Mouse (Mus musculus) limb, embryonic 15.5 days (tissue): ENCODE data around the gene Abcb9. TPM values are rescaled to one million over a fixed set of nuclear protein-coding genes. Genes with fewer than 3 reads are reported as not detected.

Experiments used
- ATAC-seq: fragments of 200-750 bp; cut with Nextera tagmentation; 2 replicates; pipeline ENCODE4 v1.8.0; 2017; ENCODE audit warnings: low read depth, moderate TSS enrichment; ENCODE audit not compliant: insufficient number of reproducible peaks, low FRiP score, low TSS enrichment
- H3K27ac ChIP-seq: fragments of 300-500 bp; sonication (generic); 2 replicates; pipeline ENCODE4 v1.5.1; 2015; ENCODE audit warnings: moderate library complexity, mild to moderate bottlenecking, inconsistent platforms
- H3K27me3 ChIP-seq: fragments of 300-500 bp; sonication (generic); 2 replicates; pipeline ENCODE4 v1.6.1; 2015; ENCODE audit warnings: inconsistent platforms
- H3K36me3 ChIP-seq: fragments of 300-500 bp; sonication (generic); 2 replicates; pipeline ENCODE4 v1.6.1; 2015; ENCODE audit warnings: inconsistent platforms
- H3K4me1 ChIP-seq: fragments of 300-500 bp; sonication (generic); 2 replicates; pipeline ENCODE4 v1.6.1; 2015; ENCODE audit warnings: inconsistent platforms
- H3K4me2 ChIP-seq: fragments of 300-500 bp; sonication (generic); 2 replicates; pipeline ENCODE4 v1.6.1; 2015; ENCODE audit warnings: mild to moderate bottlenecking, inconsistent platforms
- H3K4me3 ChIP-seq: fragments of 300-500 bp; sonication (generic); 2 replicates; pipeline ENCODE4 v1.5.1; 2015; ENCODE audit warnings: mild to moderate bottlenecking, inconsistent platforms
- H3K9ac ChIP-seq: fragments of 300-500 bp; sonication (generic); 2 replicates; pipeline ENCODE4 v1.6.1; 2015; ENCODE audit warnings: inconsistent platforms
- H3K9me3 ChIP-seq: fragments of 300-500 bp; sonication (generic); 2 replicates; pipeline ENCODE4 v1.6.1; 2016; ENCODE audit warnings: inconsistent platforms
- WGBS: fragments of 180-500 bp; shearing (Covaris S2); methylation state at CpG from one replicate; pipeline ENCODE4 v1.1.7; 2015; 5-methylcytosine and 5-hydroxymethylcytosine counted together
- polyA plus RNA-seq: library from polyadenylated mRNA; unstranded; fragments of >200 nt; fragmentation: Nextera tagmentation; extraction: Ambion mirVana; gene quantifications from 2 replicates; pipeline ENCODE4 v1.2.1, GENCODE M21; 2015

Gene Abcb9
- 2.9 and 3.1 TPM in 2 replicates for polyA plus RNA-seq

DNA sequence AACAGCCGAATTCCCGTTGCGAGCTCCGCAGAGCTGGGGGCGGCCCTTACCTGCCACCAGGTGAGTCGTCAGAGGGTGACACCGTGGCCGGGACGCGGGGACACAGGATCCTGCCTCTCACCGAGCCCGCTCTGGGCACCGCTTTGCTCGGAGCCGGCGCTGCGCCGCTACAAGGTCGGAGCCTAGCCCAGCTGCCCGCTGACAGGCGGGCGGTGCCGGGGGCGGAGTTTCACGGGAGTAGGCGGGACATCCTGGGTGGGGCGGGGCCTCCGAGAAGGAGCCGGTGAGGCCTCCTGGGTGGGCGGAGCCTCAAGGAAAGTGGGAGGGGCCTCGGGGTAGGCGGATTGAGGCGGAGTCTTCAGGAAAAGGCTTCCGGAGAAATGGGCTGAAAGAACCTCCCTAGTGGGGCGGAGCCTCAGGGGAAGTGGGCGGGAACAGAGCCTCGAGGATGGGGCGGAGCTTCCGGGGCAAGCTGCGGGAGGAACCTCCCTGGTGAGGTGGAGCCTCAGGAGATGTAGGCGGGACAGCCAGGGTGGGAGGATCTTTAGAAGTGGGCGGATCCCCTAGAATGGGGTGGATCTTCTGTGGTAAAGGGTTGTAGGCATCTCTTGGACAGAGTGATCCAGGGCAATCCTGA, at the start of gene Abcb9:
Gene Abcb9, minus strand, starts transcription at position 203 of the 637 bp plus-strand sequence.
- Histone ChIP-seq H3K4me1 (peaks cover 18% of the 10 kb centered on the region), H3K9me3 (no peaks in the 10 kb centered on the region), H3K9ac (peak within 1 kb of the TSS; percentile 27), H3K4me3 (peak within 1 kb of the TSS; percentile 50), H3K27ac (no peak within 1 kb of the TSS), H3K27me3 (peaks cover 15% of the 10 kb centered on the region), H3K4me2 (peak within 1 kb of the TSS; percentile 87), H3K36me3 (no peaks in the 10 kb centered on the region)
- WGBS = 2% methylated on average over 42 of the region's 42 CpGs
- peak; percentile 60 for ATAC-seq

DNA sequence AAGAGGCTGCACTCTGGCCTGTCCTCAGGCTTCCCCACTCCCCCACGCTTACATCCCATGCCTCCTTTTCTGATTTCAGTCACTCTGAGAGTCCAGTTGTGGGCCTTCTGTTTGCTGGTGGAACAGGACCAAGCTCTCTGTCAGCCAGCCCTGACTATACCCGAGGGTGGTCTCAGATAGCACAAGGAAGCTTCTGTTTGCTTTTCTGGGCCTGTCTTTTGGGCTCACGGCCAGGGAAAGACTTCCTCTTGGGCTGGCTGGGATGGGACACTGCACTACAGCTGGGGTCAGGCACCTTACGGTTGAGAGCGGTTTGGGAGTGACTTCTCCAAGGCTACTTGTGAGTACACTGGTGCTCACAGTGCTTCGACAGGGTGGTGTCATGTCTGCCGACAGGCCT, 42.5 kb upstream of the Abcb9 start:
- 84% methylated on average over 7 of the region's 7 CpGs for WGBS
- no peak overlapping the region for H3K4me2 ChIP-seq
- no peak overlapping the region for H3K4me3 ChIP-seq
- no peak overlapping the region for H3K27ac ChIP-seq
- no peak overlapping the region for H3K9ac ChIP-seq
- H3K9me3 ChIP-seq = no peaks in the 10 kb centered on the region
- peaks cover 2% of the 10 kb centered on the region; the same call in 1 of the 2 replicates for H3K4me1 ChIP-seq
- no peaks in the 10 kb centered on the region for H3K27me3 ChIP-seq
- ATAC-seq = no peak
- peaks cover 60% of the 10 kb centered on the region for H3K36me3 ChIP-seq

DNA sequence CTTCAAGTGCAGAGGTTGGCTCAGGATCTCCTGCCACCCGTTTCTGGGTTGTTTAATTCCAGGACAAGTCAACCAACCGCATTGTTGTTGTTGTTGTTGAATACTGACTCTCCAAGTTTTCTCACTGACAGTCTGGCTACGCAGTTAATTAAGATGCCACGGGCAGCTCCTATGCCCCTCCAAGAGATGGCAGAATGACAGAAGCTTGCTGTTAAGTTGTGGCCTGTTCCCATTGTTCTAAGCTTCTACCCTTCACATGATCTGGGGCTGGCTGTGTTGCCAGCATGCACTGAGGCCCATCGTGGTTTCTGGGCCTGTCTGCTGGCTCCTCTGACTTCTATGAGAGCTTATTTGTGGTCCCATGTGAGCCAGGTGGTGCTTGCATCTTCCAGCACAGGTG, 38.7 kb upstream of the Abcb9 start:
- no peak overlapping the region for H3K4me2 ChIP-seq
- H3K27me3 ChIP-seq = no peaks in the 10 kb centered on the region
- no peak overlapping the region for H3K4me3 ChIP-seq
- peaks cover 2% of the 10 kb centered on the region; the same call in 1 of the 2 replicates for H3K4me1 ChIP-seq
- no peak overlapping the region for H3K27ac ChIP-seq
- 90% methylated on average over 5 of the region's 5 CpGs for WGBS
- ATAC-seq = no peak
- H3K9me3 ChIP-seq = no peaks in the 10 kb centered on the region
- no peak overlapping the region for H3K9ac ChIP-seq
- H3K36me3 ChIP-seq = peaks cover 74% of the 10 kb centered on the region

DNA sequence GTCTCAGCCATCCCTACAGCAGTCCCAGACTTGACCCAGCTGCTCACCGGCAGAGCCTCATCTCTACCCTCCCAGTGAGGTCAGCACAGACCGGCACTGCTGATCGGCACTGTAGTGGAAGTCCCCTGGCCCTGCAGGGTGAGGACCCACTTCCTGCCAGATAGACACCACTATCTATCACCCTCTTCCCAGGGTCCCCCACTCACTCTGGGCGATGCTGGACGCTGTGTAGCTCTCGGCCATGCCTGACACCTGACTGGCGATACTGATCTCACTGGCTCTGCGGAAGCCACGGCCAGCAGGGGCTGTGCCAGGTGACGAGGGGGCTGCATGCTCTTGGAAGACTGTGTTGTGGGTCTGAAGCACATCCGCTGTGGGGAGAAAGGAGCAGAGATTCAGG, 29.5 kb upstream of the Abcb9 start:
- 89% methylated on average over 11 of the region's 11 CpGs for WGBS
- no peak overlapping the region for H3K9ac ChIP-seq
- H3K4me1 ChIP-seq = no peaks in the 10 kb centered on the region
- H3K4me2 ChIP-seq = no peak overlapping the region
- no peak for ATAC-seq
- no peaks in the 10 kb centered on the region for H3K9me3 ChIP-seq
- H3K27me3 ChIP-seq = no peaks in the 10 kb centered on the region
- H3K27ac ChIP-seq = no peak overlapping the region
- H3K4me3 ChIP-seq = no peak overlapping the region
- H3K36me3 ChIP-seq = peaks cover 87% of the 10 kb centered on the region

DNA sequence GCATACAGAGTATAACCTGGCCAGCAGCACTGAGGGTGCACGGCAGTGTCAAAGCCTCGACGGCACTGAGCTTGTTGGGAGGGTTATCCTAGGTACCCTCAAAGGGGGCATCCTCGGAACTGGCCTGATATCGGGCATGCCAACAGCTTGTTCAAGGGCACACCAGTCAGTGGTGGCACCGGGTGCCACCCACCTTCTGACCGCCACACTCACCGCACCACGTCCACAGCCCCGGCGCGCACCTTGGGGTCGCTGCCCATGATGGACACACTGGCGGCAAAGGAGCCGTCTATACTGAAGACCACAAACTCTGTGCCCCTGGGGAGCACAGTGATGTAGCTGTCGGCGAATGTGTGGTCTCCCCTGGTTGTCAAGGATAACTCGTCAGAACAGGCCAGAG, 26.8 kb upstream of the Abcb9 start:
- no peak overlapping the region for H3K4me3 ChIP-seq
- no peak overlapping the region for H3K9ac ChIP-seq
- no peak for ATAC-seq
- H3K27me3 ChIP-seq = no peaks in the 10 kb centered on the region
- H3K27ac ChIP-seq = no peak overlapping the region
- no peaks in the 10 kb centered on the region for H3K9me3 ChIP-seq
- peaks cover 87% of the 10 kb centered on the region for H3K36me3 ChIP-seq
- whole genome bisulfite sequencing = 92% methylated on average over 18 of the region's 18 CpGs
- no peak overlapping the region for H3K4me2 ChIP-seq
- H3K4me1 ChIP-seq = peaks cover 18% of the 10 kb centered on the region

DNA sequence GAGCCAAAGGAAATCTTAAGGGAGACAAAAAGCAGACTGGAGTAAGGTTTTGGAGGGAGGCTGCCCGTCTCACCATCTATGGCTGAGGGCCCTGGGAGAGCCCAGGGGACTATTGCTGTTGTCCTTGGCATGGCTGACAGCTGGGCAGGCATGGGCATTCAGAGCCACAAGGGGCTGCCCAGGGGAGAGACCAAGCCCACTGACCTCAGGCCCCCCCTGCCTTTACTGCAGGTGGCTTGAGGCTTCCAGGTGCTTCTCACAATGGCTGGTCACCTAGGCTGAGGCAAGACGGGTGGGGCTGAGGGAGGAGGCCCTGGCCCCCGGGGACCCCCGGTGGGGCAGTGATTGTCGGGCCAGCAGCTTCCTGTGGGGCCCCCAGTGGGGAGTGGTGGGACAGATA, 23.6 kb upstream of the Abcb9 start:
- Histone ChIP-seq H3K36me3 (peaks cover 76% of the 10 kb centered on the region), H3K9me3 (no peaks in the 10 kb centered on the region), H3K27me3 (no peaks in the 10 kb centered on the region), H3K27ac (no peak overlapping the region), H3K4me2 (no peak overlapping the region), H3K9ac (no peak overlapping the region), H3K4me1 (peaks cover 32% of the 10 kb centered on the region), H3K4me3 (no peak overlapping the region)
- WGBS = 79% methylated on average over 5 of the region's 5 CpGs
- no peak for ATAC-seq

DNA sequence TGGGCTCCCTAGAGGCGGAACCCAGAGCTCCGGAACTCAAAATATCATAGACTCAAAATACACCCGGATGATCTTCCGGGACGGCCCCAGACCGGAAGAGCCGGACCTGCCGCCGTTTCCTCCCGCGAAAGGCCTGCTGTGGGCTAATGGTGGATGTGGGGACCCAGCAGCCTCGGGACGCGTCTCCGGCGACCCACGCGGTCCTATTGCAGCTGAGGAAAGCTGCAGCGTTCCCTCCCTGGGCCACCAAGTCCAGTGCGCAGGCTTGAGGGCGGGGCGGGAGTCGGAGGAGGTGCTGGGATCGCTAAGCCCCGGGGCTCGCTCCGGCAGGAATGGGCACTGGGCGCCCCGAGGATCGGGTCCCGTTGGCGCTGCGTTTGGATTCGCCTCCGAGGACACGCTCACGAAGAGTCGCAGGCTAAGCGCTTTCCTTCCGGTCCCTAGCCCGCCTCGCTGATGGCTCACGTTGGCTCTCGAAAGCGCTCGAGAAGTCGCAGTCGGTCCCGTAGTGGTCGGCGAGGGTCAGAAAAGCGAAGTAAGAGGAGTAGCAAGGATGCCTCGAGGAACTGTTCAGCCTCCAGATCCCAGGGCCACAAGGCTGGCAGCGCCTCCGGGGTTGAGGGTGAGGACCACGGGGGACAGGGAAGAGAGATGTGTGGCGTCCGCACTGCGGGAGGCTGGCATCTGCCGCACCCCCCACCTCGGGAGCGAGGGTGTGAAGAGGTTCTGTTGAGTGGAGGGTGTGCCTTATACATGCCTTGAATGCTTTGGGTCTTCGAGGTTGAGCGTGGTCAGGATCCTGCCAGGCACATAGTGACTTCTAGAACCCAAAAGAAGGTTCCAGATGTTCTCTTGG, 20.6 kb upstream of the Abcb9 start, which contains the start of gene Arl6ip4:
Gene Arl6ip4, plus strand, starts transcription at position 100 of the 856 bp plus-strand sequence.
- peak within 1 kb of the TSS; percentile 95 for H3K4me3 ChIP-seq
- peak within 1 kb of the TSS; percentile 94 for H3K4me2 ChIP-seq
- H3K9me3 ChIP-seq = no peaks in the 10 kb centered on the region
- H3K36me3 ChIP-seq = peaks cover 52% of the 10 kb centered on the region
- H3K27me3 ChIP-seq = no peaks in the 10 kb centered on the region
- H3K9ac ChIP-seq = peak within 1 kb of the TSS; percentile 89
- H3K4me1 ChIP-seq = peaks cover 48% of the 10 kb centered on the region
- 2% methylated on average over 64 of the region's 64 CpGs for WGBS
- no peak for ATAC-seq
- peak within 1 kb of the TSS; percentile 84 for H3K27ac ChIP-seq

DNA sequence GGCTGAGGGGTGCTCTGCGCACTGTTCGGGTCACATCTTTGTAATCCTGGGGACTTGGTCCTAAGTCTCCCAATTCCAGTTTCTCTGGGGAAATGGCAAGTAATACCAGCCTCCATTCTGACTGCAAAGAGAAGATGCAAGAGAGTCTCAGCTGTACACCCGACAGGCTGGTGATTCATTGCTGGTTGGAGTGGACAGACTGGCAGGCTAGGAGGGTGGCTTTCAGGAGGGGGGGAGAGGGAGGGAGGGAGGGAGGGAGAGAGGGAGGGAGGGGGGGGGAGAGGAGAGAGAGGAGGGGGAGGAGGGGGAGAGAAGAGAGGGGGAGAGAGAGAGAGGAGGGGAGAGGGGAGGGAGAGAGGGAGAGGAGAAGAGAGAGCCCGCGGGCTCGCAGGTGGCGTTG, 19.9 kb upstream of the Abcb9 start:
- H3K4me1 ChIP-seq = peaks cover 52% of the 10 kb centered on the region

DNA sequence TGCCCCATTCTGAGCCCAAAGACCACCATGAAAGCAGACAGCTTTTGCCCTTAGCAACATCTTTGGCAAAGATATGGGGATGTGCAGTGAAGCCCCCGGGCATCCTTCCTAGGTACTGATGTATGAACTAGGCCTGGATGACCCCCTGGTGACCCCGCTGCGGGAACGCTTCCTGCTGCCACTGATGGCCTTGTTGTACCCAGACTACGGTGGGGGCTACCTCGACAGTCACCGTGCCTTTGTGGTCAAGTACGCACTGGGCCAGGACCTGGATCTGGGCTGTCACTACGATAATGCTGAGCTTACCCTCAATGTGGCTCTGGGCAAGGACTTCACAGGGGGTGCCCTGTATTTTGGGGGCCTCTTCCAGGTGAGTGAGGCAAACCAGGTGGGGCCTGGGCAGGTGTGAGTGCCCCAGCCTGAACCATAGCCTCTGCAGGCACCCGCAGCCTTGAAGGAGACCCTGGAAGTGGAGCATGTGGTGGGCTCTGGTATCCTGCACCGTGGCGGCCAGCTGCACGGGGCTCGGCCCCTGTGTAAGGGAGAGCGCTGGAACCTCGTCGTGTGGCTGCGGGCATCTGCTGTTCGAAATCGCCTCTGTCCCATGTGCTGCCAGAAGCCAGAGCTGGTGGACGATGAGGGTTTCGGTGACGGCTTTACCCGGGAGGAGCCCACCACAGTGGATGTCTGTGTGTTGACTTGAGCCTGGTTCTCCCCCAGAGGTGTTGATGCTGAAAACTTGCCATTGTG, 18.9 kb upstream of the Abcb9 start:
- ATAC-seq = no peak
- Histone ChIP-seq H3K9ac (no peak overlapping the region), H3K27ac (no peak overlapping the region), H3K27me3 (no peaks in the 10 kb centered on the region), H3K4me1 (peaks cover 47% of the 10 kb centered on the region), H3K9me3 (no peaks in the 10 kb centered on the region), H3K4me2 (no peak overlapping the region), H3K4me3 (no peak overlapping the region), H3K36me3 (peaks cover 34% of the 10 kb centered on the region)
- WGBS = 91% methylated on average over 24 of the region's 24 CpGs

More for the DNA sequence above, 19.9 kb upstream of the Abcb9 start:
- Histone ChIP-seq H3K9ac (peak overlapping the region; percentile 89), H3K9me3 (no peaks in the 10 kb centered on the region), H3K4me3 (peak overlapping the region; percentile 95), H3K4me2 (peak overlapping the region; percentile 94), H3K36me3 (peaks cover 45% of the 10 kb centered on the region), H3K27ac (peak overlapping the region; percentile 84), H3K27me3 (no peaks in the 10 kb centered on the region)
- WGBS = 24% methylated on average over 7 of the region's 7 CpGs
- no peak for ATAC-seq

DNA sequence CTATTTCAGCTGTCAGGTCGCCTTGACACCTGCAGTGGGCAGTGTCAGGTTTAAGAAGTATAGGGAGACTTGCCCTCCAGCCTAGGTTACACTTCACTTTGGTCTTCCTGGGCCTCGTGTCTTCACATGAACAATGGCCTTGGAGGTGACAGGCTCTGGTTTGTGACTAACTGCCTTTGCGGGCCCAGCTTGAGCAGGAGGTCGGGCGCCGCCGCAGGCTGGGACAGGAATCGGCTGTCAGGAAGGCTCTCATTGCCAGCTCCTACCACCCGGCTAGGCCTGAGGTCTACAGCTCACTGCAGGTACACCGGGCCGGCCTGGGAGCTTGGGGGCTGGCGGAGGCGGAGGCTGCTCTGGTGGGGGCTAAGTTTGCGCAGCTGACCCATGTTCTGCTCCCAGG, 17.4 kb upstream of the Abcb9 start:
- Histone ChIP-seq H3K27me3 (no peaks in the 10 kb centered on the region), H3K27ac (peak overlapping the region; percentile 90; the same call in 1 of the 2 replicates)
- WGBS = 18% methylated on average over 14 of the region's 14 CpGs

DNA sequence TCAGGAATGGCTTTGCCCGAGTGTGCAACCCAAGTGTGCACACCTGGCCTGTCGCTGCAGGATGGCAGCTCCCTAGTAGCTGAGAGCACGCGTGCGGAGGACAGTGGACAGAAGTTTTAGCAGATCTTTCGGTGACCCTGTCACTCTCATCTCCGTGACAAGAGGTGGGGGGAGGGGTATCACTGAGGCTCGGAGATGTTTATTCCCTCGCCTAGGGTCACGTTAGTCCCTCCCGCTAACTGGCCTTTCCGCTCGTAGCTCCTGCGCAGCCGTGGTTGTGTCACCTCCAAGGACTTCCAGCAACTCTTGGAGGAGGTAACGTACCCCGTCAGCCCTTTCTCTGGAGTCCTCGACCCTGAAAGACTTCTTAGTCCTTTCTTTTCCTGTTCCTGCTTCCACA, 16.9 kb upstream of the Abcb9 start:
- no peaks in the 10 kb centered on the region for H3K9me3 ChIP-seq
- peak overlapping the region; percentile 90 for H3K27ac ChIP-seq
- 1% methylated on average over 18 of the region's 18 CpGs for WGBS
- peaks cover 35% of the 10 kb centered on the region for H3K4me1 ChIP-seq
- H3K27me3 ChIP-seq = no peaks in the 10 kb centered on the region
- H3K4me3 ChIP-seq = peak overlapping the region; percentile 73
- 0 out of 2 replicates have a peak, but pooled peaks have one; percentile 6 for ATAC-seq
- H3K9ac ChIP-seq = peak overlapping the region; percentile 54
- H3K36me3 ChIP-seq = peaks cover 16% of the 10 kb centered on the region
- peak overlapping the region; percentile 92 for H3K4me2 ChIP-seq

More for the DNA sequence above, 17.4 kb upstream of the Abcb9 start:
- peaks cover 20% of the 10 kb centered on the region for H3K36me3 ChIP-seq
- H3K4me2 ChIP-seq = peak overlapping the region; percentile 92
- no peaks in the 10 kb centered on the region for H3K9me3 ChIP-seq
- ATAC-seq = no peak
- H3K4me1 ChIP-seq = peaks cover 40% of the 10 kb centered on the region
- H3K9ac ChIP-seq = peak overlapping the region; percentile 54
- H3K4me3 ChIP-seq = peak overlapping the region; percentile 73
